Mouse (Mus musculus) kidney, adult 18-20 months (tissue): ENCODE results near the gene Mpzl2.
A peak's percentile ranks its signal among the peaks of the same experiment; 100 is the strongest.
"Not testable (repeated sequence)": the region's sequence is repeated elsewhere in the genome, so short reads cannot be mapped to it uniquely, and the experiment has no call there.

Experiments
- DNase-seq: peaks from one replicate; pipeline ENCODE4 v3.0.0; 2021

Mpzl2 gene

GRCm38 (mm10) chr9:45037803-45038202 is 1.8 kb upstream of the Mpzl2 start:
- DNase-seq = not testable (repeated sequence)

GRCm38 (mm10) chr9:45040066-45040845 is 657 bp downstream of the Mpzl2 start:
- peak; percentile 43 for DNase-seq

- DNase-seq = peak; percentile 62
Measured at GRCm38 (mm10) chr9:45041131-45041838, 1.7 kb downstream of the Mpzl2 start.

- DNase-seq = peak; percentile 81
Measured at GRCm38 (mm10) chr9:45042056-45042720, 2.6 kb downstream of the Mpzl2 start.

GRCm38 (mm10) chr9:45042947-45043346 is 3.3 kb downstream of the Mpzl2 start:
- peak; percentile 61 for DNase-seq

GRCm38 (mm10) chr9:45046973-45047372 is 7.4 kb downstream of the Mpzl2 start:
- no peak for DNase-seq

- DNase-seq = peak; percentile 21
Measured at GRCm38 (mm10) chr9:45048511-45048910, 8.9 kb downstream of the Mpzl2 start.

- no peak for DNase-seq
Measured at GRCm38 (mm10) chr9:45049731-45050130, 10.1 kb downstream of the Mpzl2 start.

GRCm38 (mm10) chr9:45050301-45050700 is 10.7 kb downstream of the Mpzl2 start:
- DNase-seq = no peak

- peak; percentile 90 for DNase-seq
Measured at GRCm38 (mm10) chr9:45055082-45055713, 15.6 kb downstream of the Mpzl2 start, which contains the start of gene Mpzl3. Gene Mpzl3, plus strand, starts transcription at chr9:45055186.

GRCm38 (mm10) chr9:45058304-45058940 is 18.8 kb downstream of the Mpzl2 start:
- DNase-seq = no peak

GRCm38 (mm10) chr9:45060151-45060550 is 20.6 kb downstream of the Mpzl2 start:
- DNase-seq = no peak

GRCm38 (mm10) chr9:45062677-45063076 is 23.1 kb downstream of the Mpzl2 start:
- DNase-seq = no peak

GRCm38 (mm10) chr9:45064421-45064820 is 24.8 kb downstream of the Mpzl2 start:
- no peak for DNase-seq

- DNase-seq = no peak
Measured at GRCm38 (mm10) chr9:45066735-45067134, 27.1 kb downstream of the Mpzl2 start.

GRCm38 (mm10) chr9:45071800-45072199 is 32.2 kb downstream of the Mpzl2 start:
- DNase-seq = no peak

- no peak for DNase-seq
Measured at GRCm38 (mm10) chr9:45077859-45078258, 38.3 kb downstream of the Mpzl2 start.

- no peak for DNase-seq
Measured at GRCm38 (mm10) chr9:45079011-45079410, 39.4 kb downstream of the Mpzl2 start, which contains the start of gene Jaml. Gene Jaml, plus strand, starts transcription at chr9:45079183.

GRCm38 (mm10) chr9:45083132-45083531 is 43.5 kb downstream of the Mpzl2 start:
- DNase-seq = no peak

GRCm38 (mm10) chr9:45084556-45084955 is 45.0 kb downstream of the Mpzl2 start:
- DNase-seq = no peak

- DNase-seq = no peak
Measured at GRCm38 (mm10) chr9:45085741-45086690, 46.4 kb downstream of the Mpzl2 start.
